Mouse (Mus musculus) liver, embryonic 14.5 days (tissue): ENCODE measurements around the gene Sdccag8. TPM values are rescaled to one million over a fixed set of nuclear protein-coding genes. Genes with fewer than 3 reads are reported as not detected.

Source experiments
- ATAC-seq: fragments of 200-750 bp; cut with Nextera tagmentation; 2 replicates; pipeline ENCODE4 v1.8.0; 2017; ENCODE audit warnings: moderate number of reproducible peaks, mild to moderate bottlenecking, moderate library complexity; ENCODE audit not compliant: insufficient read depth
- DNase-seq, 3 experiments: peaks; one replicate each; pipeline ENCODE4 v3.0.0-alpha.2; 2012 to 2013; ENCODE audit warnings: low read depth in 3 of 3, low spot score in 3 of 3
- H3K27ac ChIP-seq: fragments of 300-500 bp; sonication (generic); 2 replicates; pipeline ENCODE4 v1.5.1; 2014; ENCODE audit warnings: moderate library complexity, mild to moderate bottlenecking, control low read depth, inconsistent platforms
- H3K27me3 ChIP-seq: fragments of 300-500 bp; sonication (generic); 2 replicates; pipeline ENCODE4 v1.6.1; 2014; ENCODE audit warnings: mild to moderate bottlenecking, low read length, moderate library complexity; ENCODE audit not compliant: control insufficient read depth, insufficient read depth
- H3K36me3 ChIP-seq: fragments of 300-500 bp; sonication (generic); replicated peaks from 2 replicates; pipeline ENCODE4 v1.6.1; 2014; ENCODE audit warnings: low read depth; ENCODE audit not compliant: control insufficient read depth, insufficient read depth
- H3K4me1 ChIP-seq, 2 experiments: fragments of 200-500 bp in 1 of 2; fragments of 300-500 bp in 1 of 2; sonication (generic) in 1 of 2; replicated peaks; 2 replicates each; pipeline ENCODE4 v1.6.1; 2012 to 2014; ENCODE audit warnings: antibody characterized with exemption in 1 of 2, inconsistent platforms in 1 of 2, low read length in 1 of 2; ENCODE audit not compliant: control insufficient read depth in 2 of 2, insufficient read depth in 2 of 2
- H3K4me2 ChIP-seq: fragments of 300-500 bp; sonication (generic); 2 replicates; pipeline ENCODE4 v1.6.1; 2014; ENCODE audit warnings: low read depth, mild to moderate bottlenecking, control low read depth, moderate library complexity
- H3K4me3 ChIP-seq, 2 experiments: fragments of 200-500 bp in 1 of 2; fragments of 300-500 bp in 1 of 2; sonication (generic) in 1 of 2; 2 replicates each; pipeline ENCODE4 v1.5.1; 2012 to 2014; ENCODE audit warnings: low read depth in 2 of 2, low read length in 2 of 2, mild to moderate bottlenecking in 2 of 2, control low read depth in 1 of 2, inconsistent platforms in 1 of 2, moderate library complexity in 1 of 2; ENCODE audit not compliant: insufficient read depth in 1 of 2
- H3K9ac ChIP-seq: fragments of 300-500 bp; sonication (generic); replicated peaks from 2 replicates; pipeline ENCODE4 v1.6.1; 2014; ENCODE audit warnings: mild to moderate bottlenecking, control low read depth, moderate library complexity
- H3K9me3 ChIP-seq: fragments of 300-500 bp; sonication (generic); 2 replicates; pipeline ENCODE4 v1.6.1; 2016; ENCODE audit warnings: low read length, mixed read lengths; ENCODE audit not compliant: control insufficient read depth
- CTCF ChIP-seq: IDR thresholded peaks from 2 replicates; pipeline ENCODE4 v1.5.1; 2016; ENCODE audit warnings: antibody characterized with exemption, low read depth, control low read depth
- EP300 ChIP-seq: IDR thresholded peaks from 2 replicates; pipeline ENCODE4 v1.6.1; 2016; ENCODE audit warnings: antibody characterized with exemption, low read depth
- WGBS: fragments of 180-500 bp; shearing (Covaris S2); extraction: QIAGEN DNeasy Blood & Tissue Kit; methylation state at CpG from one replicate; pipeline ENCODE4 v1.1.7; 2014; ENCODE audit not compliant: insufficient replicate concordance; 5-methylcytosine and 5-hydroxymethylcytosine counted together
- microRNA counts: library from miRNA; unstranded; fragments of <30 nt; microRNA quantifications from one replicate; lab custom pipeline; 2016
- microRNA-seq: library from miRNA; unstranded; fragments of <30 nt; microRNA quantifications from one replicate; pipeline ENCODE4, GENCODE M21; 2016
- polyA plus RNA-seq, 2 experiments: library from polyadenylated mRNA; depleted of rRNA in 1 of 2; stranded (reverse) in 1 of 2; unstranded in 1 of 2; fragments of >200 nt; fragmentation: Nextera tagmentation in 1 of 2; extraction: Ambion mirVana in 1 of 2; gene quantifications; 2 replicates each; pipeline versions ENCODE4 v1.2.1 to v1.2.3; 2012 to 2014

Sdccag8 gene
- polyA plus RNA-seq, 2 experiments, result 2.7 to 5.1 TPM

GRCm38 (mm10) chr1:177061761-177062160 lies 247.3 kb downstream of the Sdccag8 start:
- H3K27me3 ChIP-seq, result no peaks in the 10 kb centered on the region
- H3K9me3 ChIP-seq, result no peaks in the 10 kb centered on the region
- H3K4me1 ChIP-seq, result no peaks in the 10 kb centered on the region
- no peak overlapping the region for H3K9ac ChIP-seq
- 65% methylated on average over 2 of the region's 2 CpGs for WGBS
- no peaks in the 10 kb centered on the region for H3K36me3 ChIP-seq
- no peak overlapping the region for H3K27ac ChIP-seq
- TF ChIP-seq EP300 (no peak), CTCF (no peak)
- DNase-seq, result no peak
- ATAC-seq, result no peak
- H3K4me2 ChIP-seq, result no peak overlapping the region
- H3K4me3 ChIP-seq, result no peak overlapping the region

- Histone ChIP-seq H3K9ac (no peak overlapping the region), H3K9me3 (no peaks in the 10 kb centered on the region), H3K27ac (no peak overlapping the region), H3K4me3 (no peak overlapping the region), H3K4me2 (no peak overlapping the region), H3K27me3 (no peaks in the 10 kb centered on the region), H3K4me1 (no peaks in the 10 kb centered on the region), H3K36me3 (no peaks in the 10 kb centered on the region)
- ATAC-seq (0 out of 2 replicates have a peak, but pooled peaks have one; percentile 6), DNase-seq (no peak)
- no peak for TF ChIP-seq EP300
- TF ChIP-seq CTCF, result no peak
Observed at GRCm38 (mm10) chr1:177065732-177066131, 251.3 kb downstream of the Sdccag8 start.

- DNase-seq (no peak), ATAC-seq (no peak)
- Histone ChIP-seq H3K27me3 (no peaks in the 10 kb centered on the region), H3K9me3 (no peaks in the 10 kb centered on the region), H3K4me1 (no peaks in the 10 kb centered on the region), H3K4me2 (no peak overlapping the region), H3K4me3 (no peak overlapping the region), H3K36me3 (no peaks in the 10 kb centered on the region), H3K9ac (no peak overlapping the region), H3K27ac (no peak overlapping the region)
- WGBS, result 72% methylated on average over 8 of the region's 8 CpGs
- TF ChIP-seq CTCF (no peak), EP300 (no peak)
Observed at GRCm38 (mm10) chr1:177067123-177067646, 252.7 kb downstream of the Sdccag8 start.

GRCm38 (mm10) chr1:177069161-177069560 lies 254.7 kb downstream of the Sdccag8 start:
- DNase-seq (no peak), ATAC-seq (no peak)
- Histone ChIP-seq H3K36me3 (no peaks in the 10 kb centered on the region), H3K9ac (no peak overlapping the region), H3K9me3 (no peaks in the 10 kb centered on the region), H3K4me1 (no peaks in the 10 kb centered on the region), H3K27ac (no peak overlapping the region), H3K27me3 (no peaks in the 10 kb centered on the region), H3K4me3 (no peak overlapping the region), H3K4me2 (no peak overlapping the region)
- 57% methylated on average over 2 of the region's 2 CpGs for WGBS
- TF ChIP-seq CTCF (no peak), EP300 (no peak)

MicroRNAs within 50 kb of the gene (microRNA counts, 519-probe panel; counts per million panel counts)
- 4,334 counts per million, percentile 18 among the panel's probes with 10 or more counts for microRNA mmu-miR-350 (lab: Ali Mortazavi, UCI)

Small RNAs within 50 kb of the gene (microRNA-seq; reads per million reads assigned to microRNA genes)
- gene Gm25993 (not detected), gene Mir350 (401 reads per million, percentile 64 among the genes with 10 or more reads in this experiment)

Other genes with a start within 250 kb of the Sdccag8 start
- gene Cep170, start 593 bp upstream of the Sdccag8 start, polyA plus RNA-seq (2012; rRNA removed), result 4.0 and 5.2 TPM in 2 replicates
- 5.5 and 8.9 TPM in 2 replicates for gene Cep170, start 593 bp upstream of the Sdccag8 start, polyA plus RNA-seq (2014; fragmentation: Nextera tagmentation; extraction: Ambion mirVana)